Mouse (Mus musculus): Measurements from ENCODE around the gene Treml1. TPM values are rescaled to one million over a fixed set of nuclear protein-coding genes. Genes with fewer than 3 reads are reported as not detected.

Treml1 gene
- polyA plus RNA-seq, 2 experiments = 0.54 to 0.74 TPM

DNA sequence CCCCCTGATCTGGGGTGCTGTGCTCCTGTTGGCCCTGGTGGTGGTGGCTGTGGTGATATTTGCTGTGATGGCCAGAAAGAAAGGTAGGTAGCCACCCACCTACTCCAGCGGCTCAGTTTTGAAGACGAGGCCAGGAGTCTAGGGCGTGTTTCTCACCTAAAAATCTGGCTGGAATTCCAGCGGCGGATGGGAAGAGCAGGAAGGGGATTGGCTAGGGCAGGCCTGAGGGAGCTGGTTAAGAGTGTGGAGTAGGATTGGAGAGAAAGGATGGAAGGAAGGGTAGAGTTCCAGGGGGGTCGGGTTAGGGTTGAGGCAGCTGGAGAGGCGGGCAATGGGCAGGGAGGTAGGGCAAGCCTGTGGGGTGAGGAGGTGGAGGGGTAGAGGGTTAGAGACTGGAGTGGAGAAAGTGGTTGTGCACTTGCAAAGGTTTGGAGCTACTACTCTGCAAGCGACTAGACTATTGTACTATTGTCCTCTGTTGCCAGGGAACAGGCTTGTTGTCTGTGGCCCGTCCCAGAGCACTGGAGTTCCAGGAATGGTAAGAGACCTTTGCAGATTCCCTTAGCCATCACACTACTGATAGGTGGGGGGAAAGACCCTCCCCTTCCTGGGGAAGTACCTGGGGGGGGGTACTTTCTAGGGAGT is 5.9 kb downstream of the Treml1 start:
- Histone ChIP-seq H3K27ac (replicated peaks; ENCODE audit: low read depth, low read length) (no peak overlapping the region), H3K27me3 (ENCODE audit: control insufficient read depth, insufficient read depth, low read length) (no peaks in the 10 kb centered on the region), H3K36me3 (ENCODE audit: control insufficient read depth, insufficient read depth, low read length) (no peaks in the 10 kb centered on the region), H3K4me1 (ENCODE audit: control insufficient read depth, insufficient read depth, low read length) (no peaks in the 10 kb centered on the region), H3K4me3 (replicated peaks; ENCODE audit: low read length) (no peak overlapping the region), H3K4me2 (replicated peaks; ENCODE audit: low read depth, low read length, severe bottlenecking) (no peak overlapping the region), H3K9ac (ENCODE audit: low read depth, low read length, severe bottlenecking) (no peak overlapping the region), H3K9me3 (ENCODE audit: control insufficient read depth, low read length) (no peaks in the 10 kb centered on the region)
- no peak for DNase-seq (ENCODE audit: low spot score)
- ATAC-seq (ENCODE audit: low FRiP score, low read depth) = no peak
- 78% methylated on average over 9 of the region's 9 CpGs for WGBS
- TF ChIP-seq POLR2A (IDR thresholded peaks at IDR 0.05; ENCODE audit: borderline replicate concordance, extremely low read depth, insufficient read depth, insufficient read length) = no peak

DNA sequence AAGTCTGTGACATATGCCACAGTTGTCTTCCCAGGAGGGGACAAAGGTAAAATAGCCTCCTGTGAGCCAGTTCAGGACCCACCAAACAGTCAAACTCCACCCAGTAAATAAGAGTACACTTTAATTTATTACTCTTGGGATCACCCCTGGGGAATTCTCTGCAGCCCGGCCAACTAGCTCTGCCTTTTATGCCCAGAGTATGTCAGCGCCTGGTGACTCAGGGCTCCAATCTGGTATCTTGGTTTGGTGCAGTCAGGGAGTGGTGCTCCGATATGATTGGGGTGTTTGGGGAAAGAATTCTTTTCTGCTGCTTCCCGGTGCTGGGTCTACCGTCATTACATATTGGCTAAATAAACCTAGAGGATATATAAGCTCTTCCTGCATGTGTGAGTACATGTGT is 7.1 kb downstream of the Treml1 start:
- Histone ChIP-seq H3K36me3 (ENCODE audit: control insufficient read depth, insufficient read depth, low read length) (no peaks in the 10 kb centered on the region), H3K4me3 (replicated peaks; ENCODE audit: low read length) (no peak overlapping the region), H3K27ac (replicated peaks; ENCODE audit: low read depth, low read length) (no peak overlapping the region), H3K4me2 (replicated peaks; ENCODE audit: low read depth, low read length, severe bottlenecking) (no peak overlapping the region), H3K9ac (ENCODE audit: low read depth, low read length, severe bottlenecking) (no peak overlapping the region), H3K9me3 (ENCODE audit: control insufficient read depth, low read length) (no peaks in the 10 kb centered on the region), H3K27me3 (ENCODE audit: control insufficient read depth, insufficient read depth, low read length) (no peaks in the 10 kb centered on the region), H3K4me1 (ENCODE audit: control insufficient read depth, insufficient read depth, low read length) (no peaks in the 10 kb centered on the region)
- 78% methylated on average over 5 of the region's 5 CpGs for WGBS
- ATAC-seq (ENCODE audit: low FRiP score, low read depth) (no peak), DNase-seq (ENCODE audit: low spot score) (no peak)
- no peak for TF ChIP-seq POLR2A (IDR thresholded peaks at IDR 0.05; ENCODE audit: borderline replicate concordance, extremely low read depth, insufficient read depth, insufficient read length)

DNA sequence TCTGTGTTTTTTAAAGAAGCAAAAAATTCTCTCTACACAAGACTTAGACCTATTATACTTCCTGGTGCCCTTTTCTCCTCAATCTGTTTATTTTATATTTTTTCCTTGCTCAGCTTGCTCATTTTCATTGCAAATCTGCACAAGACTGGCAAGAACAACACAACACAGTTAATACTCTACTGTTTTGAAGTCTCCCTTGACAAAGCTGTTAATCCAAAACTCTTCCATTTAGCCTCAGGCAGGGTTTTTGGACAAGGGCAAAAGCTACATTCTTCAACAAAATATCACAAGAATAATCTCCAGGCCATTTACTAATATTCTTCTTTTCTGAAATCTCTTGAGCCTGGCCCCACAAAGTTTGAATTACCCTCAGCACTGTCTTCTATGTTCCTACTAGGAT is 11.9 kb downstream of the Treml1 start:
- Histone ChIP-seq H3K4me2 (replicated peaks; ENCODE audit: low read depth, low read length, severe bottlenecking) (no peak overlapping the region), H3K4me1 (ENCODE audit: control insufficient read depth, insufficient read depth, low read length) (no peaks in the 10 kb centered on the region), H3K27ac (replicated peaks; ENCODE audit: low read depth, low read length) (no peak overlapping the region), H3K9ac (ENCODE audit: low read depth, low read length, severe bottlenecking) (no peak overlapping the region), H3K27me3 (ENCODE audit: control insufficient read depth, insufficient read depth, low read length) (no peaks in the 10 kb centered on the region), H3K9me3 (ENCODE audit: control insufficient read depth, low read length) (no peaks in the 10 kb centered on the region), H3K4me3 (replicated peaks; ENCODE audit: low read length) (no peak overlapping the region), H3K36me3 (ENCODE audit: control insufficient read depth, insufficient read depth, low read length) (no peaks in the 10 kb centered on the region)
- no peak for TF ChIP-seq POLR2A (IDR thresholded peaks at IDR 0.05; ENCODE audit: borderline replicate concordance, extremely low read depth, insufficient read depth, insufficient read length)
- no peak for DNase-seq (ENCODE audit: low spot score)
- no peak for ATAC-seq (ENCODE audit: low FRiP score, low read depth)

DNA sequence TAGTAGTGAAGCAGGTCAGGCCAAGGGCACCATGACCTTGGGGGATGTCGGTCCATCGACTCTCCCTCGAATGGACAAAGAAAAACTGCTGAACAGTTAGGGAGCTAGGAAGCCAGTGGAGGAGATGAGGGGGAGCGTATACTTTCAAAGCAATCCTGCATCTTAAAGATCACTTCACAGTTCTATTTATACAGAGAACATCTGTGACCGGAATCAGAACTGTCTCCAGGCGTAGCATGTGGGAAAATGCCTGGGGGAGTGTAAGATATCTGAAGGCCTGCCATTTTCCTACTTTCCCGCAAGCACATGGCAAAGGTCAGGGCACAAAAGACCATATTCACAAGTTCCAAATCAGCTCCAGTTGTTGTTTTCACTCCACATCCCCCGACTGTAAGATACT is 13.3 kb downstream of the Treml1 start:
- H3K4me2 ChIP-seq (replicated peaks; ENCODE audit: low read depth, low read length, severe bottlenecking) = no peak overlapping the region
- H3K27me3 ChIP-seq (ENCODE audit: control insufficient read depth, insufficient read depth, low read length) = no peaks in the 10 kb centered on the region
- no peak for DNase-seq (ENCODE audit: low spot score)
- H3K4me1 ChIP-seq (ENCODE audit: control insufficient read depth, insufficient read depth, low read length) = no peaks in the 10 kb centered on the region
- no peak overlapping the region for H3K9ac ChIP-seq (ENCODE audit: low read depth, low read length, severe bottlenecking)
- 74% methylated on average over 8 of the region's 8 CpGs for WGBS
- ATAC-seq (ENCODE audit: low FRiP score, low read depth) = no peak
- no peak overlapping the region for H3K4me3 ChIP-seq (replicated peaks; ENCODE audit: low read length)
- H3K36me3 ChIP-seq (ENCODE audit: control insufficient read depth, insufficient read depth, low read length) = no peaks in the 10 kb centered on the region
- H3K9me3 ChIP-seq (ENCODE audit: control insufficient read depth, low read length) = no peaks in the 10 kb centered on the region
- no peak for TF ChIP-seq POLR2A (IDR thresholded peaks at IDR 0.05; ENCODE audit: borderline replicate concordance, extremely low read depth, insufficient read depth, insufficient read length)
- no peak overlapping the region for H3K27ac ChIP-seq (replicated peaks; ENCODE audit: low read depth, low read length)

DNA sequence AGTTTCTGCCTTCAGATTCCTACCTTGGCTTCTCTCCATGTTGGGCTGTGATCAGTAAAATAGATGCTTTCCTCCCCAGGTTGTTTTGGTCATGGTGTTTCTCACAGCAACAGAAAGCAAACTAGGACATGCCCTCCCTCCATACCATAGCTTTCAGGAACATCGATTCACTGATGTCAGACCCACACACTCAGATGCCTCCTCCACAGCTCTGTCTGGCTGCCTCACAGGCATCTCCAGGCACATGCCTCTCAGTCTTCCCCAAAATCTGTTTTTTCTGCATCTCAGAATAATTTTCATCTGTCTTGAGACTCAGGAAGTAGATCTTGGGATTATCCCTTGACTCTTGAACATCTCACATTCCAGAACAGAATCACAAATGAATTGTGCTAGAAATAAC is 16.4 kb downstream of the Treml1 start:
- Histone ChIP-seq H3K4me2 (replicated peaks; ENCODE audit: low read depth, low read length, severe bottlenecking) (no peak overlapping the region), H3K9ac (ENCODE audit: low read depth, low read length, severe bottlenecking) (no peak overlapping the region), H3K27ac (replicated peaks; ENCODE audit: low read depth, low read length) (no peak overlapping the region), H3K9me3 (ENCODE audit: control insufficient read depth, low read length) (no peaks in the 10 kb centered on the region), H3K4me3 (replicated peaks; ENCODE audit: low read length) (no peak overlapping the region), H3K4me1 (ENCODE audit: control insufficient read depth, insufficient read depth, low read length) (no peaks in the 10 kb centered on the region), H3K27me3 (ENCODE audit: control insufficient read depth, insufficient read depth, low read length) (no peaks in the 10 kb centered on the region), H3K36me3 (ENCODE audit: control insufficient read depth, insufficient read depth, low read length) (no peaks in the 10 kb centered on the region)
- WGBS = 90% methylated on average over 1 of the region's 1 CpGs
- no peak for TF ChIP-seq POLR2A (IDR thresholded peaks at IDR 0.05; ENCODE audit: borderline replicate concordance, extremely low read depth, insufficient read depth, insufficient read length)
- DNase-seq (ENCODE audit: low spot score) (no peak), ATAC-seq (ENCODE audit: low FRiP score, low read depth) (no peak)

DNA sequence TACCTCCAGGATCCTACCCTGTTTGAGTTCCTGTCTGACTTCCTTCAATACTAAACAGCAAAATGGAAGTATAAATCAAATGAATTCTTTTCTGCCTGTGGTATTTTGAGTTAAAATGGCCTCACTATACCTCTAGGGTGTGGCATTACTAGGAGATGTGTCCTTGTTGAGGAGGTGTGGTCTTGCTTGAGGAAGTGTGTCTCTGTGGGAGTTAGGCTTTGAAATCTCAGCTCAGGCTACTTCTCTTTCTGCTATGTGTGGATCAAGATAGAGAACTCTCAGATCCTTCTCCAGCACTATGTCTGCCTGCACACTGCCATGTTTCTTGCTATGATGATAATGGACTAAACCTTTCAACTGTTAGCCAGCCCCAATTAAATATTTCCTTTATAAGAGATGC is 19.3 kb downstream of the Treml1 start:
- DNase-seq (ENCODE audit: low spot score) = no peak
- no peak overlapping the region for H3K27ac ChIP-seq (replicated peaks; ENCODE audit: low read depth, low read length)
- H3K36me3 ChIP-seq (ENCODE audit: control insufficient read depth, insufficient read depth, low read length) = no peaks in the 10 kb centered on the region
- H3K4me3 ChIP-seq (replicated peaks; ENCODE audit: low read length) = no peak overlapping the region
- no peak overlapping the region for H3K9ac ChIP-seq (ENCODE audit: low read depth, low read length, severe bottlenecking)
- ATAC-seq (ENCODE audit: low FRiP score, low read depth) = no peak
- H3K4me2 ChIP-seq (replicated peaks; ENCODE audit: low read depth, low read length, severe bottlenecking) = no peak overlapping the region
- H3K9me3 ChIP-seq (ENCODE audit: control insufficient read depth, low read length) = no peaks in the 10 kb centered on the region
- TF ChIP-seq POLR2A (IDR thresholded peaks at IDR 0.05; ENCODE audit: borderline replicate concordance, extremely low read depth, insufficient read depth, insufficient read length) = no peak
- H3K4me1 ChIP-seq (ENCODE audit: control insufficient read depth, insufficient read depth, low read length) = no peaks in the 10 kb centered on the region
- no peaks in the 10 kb centered on the region for H3K27me3 ChIP-seq (ENCODE audit: control insufficient read depth, insufficient read depth, low read length)

All from limb, embryonic 14.5 days (tissue).